Mouse (Mus musculus): ENCODE measurements around the gene Abhd17c.

GRCm38 (mm10) chr7:84149821-84150220, 1.9 kb downstream of the Abhd17c start:
- TF ChIP-seq GATA1 (IDR thresholded peaks at IDR 0.05; ENCODE audit: borderline replicate concordance, low read length) (no peak), FLI1 (IDR thresholded peaks at IDR 0.05; ENCODE audit: low read length) (no peak)
